Mouse (Mus musculus) C2C12 (cell line): ENCODE data around the gene Gm20695.

ENCODE experiments used
- CTCF ChIP-seq: IDR thresholded peaks from one replicate; pipeline ENCODE4 v1.5.1; 2011; ENCODE audit not compliant: control insufficient read depth, insufficient read depth, insufficient read length
- FOSL1 ChIP-seq: IDR thresholded peaks from one replicate; pipeline ENCODE4 v1.8.0; 2011; ENCODE audit warnings: mild to moderate bottlenecking, low read length; ENCODE audit not compliant: poor library complexity, insufficient read depth, severe bottlenecking
- MAX ChIP-seq: IDR thresholded peaks from one replicate; pipeline ENCODE4 v1.6.1; 2011; ENCODE audit warnings: mild to moderate bottlenecking, control low read depth
- MYOG ChIP-seq: IDR thresholded peaks from one replicate; pipeline ENCODE4 v1.6.1; 2011; ENCODE audit not compliant: control insufficient read depth, insufficient read length; ENCODE audit errors: extremely low read depth

- TF ChIP-seq CTCF: no peak
- TF ChIP-seq FOSL1: no peak
- no peak for TF ChIP-seq MYOG
- no peak for TF ChIP-seq MAX
Measured at GRCm38 (mm10) chr16:3929151-3929550, 44.7 kb downstream of the Gm20695 start.
